Mouse (Mus musculus) liver, embryonic 14.5 days (tissue): Measurements from ENCODE around the gene Sh3d19. TPM values are rescaled to one million over a fixed set of nuclear protein-coding genes. Genes with fewer than 3 reads are reported as not detected.

Source experiments
- ATAC-seq: fragments of 200-750 bp; cut with Nextera tagmentation; 2 replicates; pipeline ENCODE4 v1.8.0; 2017; ENCODE audit warnings: moderate number of reproducible peaks, mild to moderate bottlenecking, moderate library complexity; ENCODE audit not compliant: insufficient read depth
- DNase-seq, 3 experiments: peaks; one replicate each; pipeline ENCODE4 v3.0.0-alpha.2; 2012 to 2013; ENCODE audit warnings: low read depth in 3 of 3, low spot score in 3 of 3
- H3K27ac ChIP-seq: fragments of 300-500 bp; sonication (generic); 2 replicates; pipeline ENCODE4 v1.5.1; 2014; ENCODE audit warnings: moderate library complexity, mild to moderate bottlenecking, control low read depth, inconsistent platforms
- H3K27me3 ChIP-seq: fragments of 300-500 bp; sonication (generic); 2 replicates; pipeline ENCODE4 v1.6.1; 2014; ENCODE audit warnings: mild to moderate bottlenecking, low read length, moderate library complexity; ENCODE audit not compliant: control insufficient read depth, insufficient read depth
- H3K36me3 ChIP-seq: fragments of 300-500 bp; sonication (generic); replicated peaks from 2 replicates; pipeline ENCODE4 v1.6.1; 2014; ENCODE audit warnings: low read depth; ENCODE audit not compliant: control insufficient read depth, insufficient read depth
- H3K4me1 ChIP-seq, 2 experiments: fragments of 200-500 bp in 1 of 2; fragments of 300-500 bp in 1 of 2; sonication (generic) in 1 of 2; replicated peaks; 2 replicates each; pipeline ENCODE4 v1.6.1; 2012 to 2014; ENCODE audit warnings: antibody characterized with exemption in 1 of 2, inconsistent platforms in 1 of 2, low read length in 1 of 2; ENCODE audit not compliant: control insufficient read depth in 2 of 2, insufficient read depth in 2 of 2
- H3K4me2 ChIP-seq: fragments of 300-500 bp; sonication (generic); 2 replicates; pipeline ENCODE4 v1.6.1; 2014; ENCODE audit warnings: low read depth, mild to moderate bottlenecking, control low read depth, moderate library complexity
- H3K4me3 ChIP-seq, 2 experiments: fragments of 200-500 bp in 1 of 2; fragments of 300-500 bp in 1 of 2; sonication (generic) in 1 of 2; 2 replicates each; pipeline ENCODE4 v1.5.1; 2012 to 2014; ENCODE audit warnings: low read depth in 2 of 2, low read length in 2 of 2, mild to moderate bottlenecking in 2 of 2, control low read depth in 1 of 2, inconsistent platforms in 1 of 2, moderate library complexity in 1 of 2; ENCODE audit not compliant: insufficient read depth in 1 of 2
- H3K9ac ChIP-seq: fragments of 300-500 bp; sonication (generic); replicated peaks from 2 replicates; pipeline ENCODE4 v1.6.1; 2014; ENCODE audit warnings: mild to moderate bottlenecking, control low read depth, moderate library complexity
- H3K9me3 ChIP-seq: fragments of 300-500 bp; sonication (generic); 2 replicates; pipeline ENCODE4 v1.6.1; 2016; ENCODE audit warnings: low read length, mixed read lengths; ENCODE audit not compliant: control insufficient read depth
- CTCF ChIP-seq: IDR thresholded peaks from 2 replicates; pipeline ENCODE4 v1.5.1; 2016; ENCODE audit warnings: antibody characterized with exemption, low read depth, control low read depth
- EP300 ChIP-seq: IDR thresholded peaks from 2 replicates; pipeline ENCODE4 v1.6.1; 2016; ENCODE audit warnings: antibody characterized with exemption, low read depth
- WGBS: fragments of 180-500 bp; shearing (Covaris S2); extraction: QIAGEN DNeasy Blood & Tissue Kit; methylation state at CpG from one replicate; pipeline ENCODE4 v1.1.7; 2014; ENCODE audit not compliant: insufficient replicate concordance; 5-methylcytosine and 5-hydroxymethylcytosine counted together
- polyA plus RNA-seq, 2 experiments: library from polyadenylated mRNA; depleted of rRNA in 1 of 2; stranded (reverse) in 1 of 2; unstranded in 1 of 2; fragments of >200 nt; fragmentation: Nextera tagmentation in 1 of 2; extraction: Ambion mirVana in 1 of 2; gene quantifications; 2 replicates each; pipeline versions ENCODE4 v1.2.1 to v1.2.3; 2012 to 2014

Gene Sh3d19
- polyA plus RNA-seq, 2 experiments = 5.5 to 6.3 TPM

DNA sequence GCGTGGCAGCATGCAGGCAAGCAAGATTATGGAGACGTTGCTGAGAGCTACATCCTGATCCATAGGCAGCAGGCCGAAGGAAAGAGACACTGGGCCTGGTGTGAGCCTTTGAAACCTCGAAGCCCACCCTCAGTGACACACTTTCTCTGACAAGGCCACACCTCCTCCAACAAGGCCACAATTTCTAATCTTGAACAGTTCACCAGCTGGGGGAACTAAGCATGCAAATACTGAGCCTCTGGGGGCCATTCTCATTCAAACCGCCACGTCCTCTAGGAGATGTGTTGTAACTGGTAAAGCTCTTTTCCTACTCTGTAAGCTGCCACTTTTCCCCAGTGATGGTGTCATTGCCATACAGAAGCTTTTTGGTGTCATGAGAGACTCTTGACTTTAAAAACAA, 178.2 kb downstream of the Sh3d19 start:
- no peak overlapping the region for H3K4me3 ChIP-seq
- H3K9ac ChIP-seq = no peak overlapping the region
- WGBS = 69% methylated on average over 6 of the region's 6 CpGs
- TF ChIP-seq CTCF (no peak), EP300 (no peak)
- H3K27ac ChIP-seq = no peak overlapping the region
- H3K4me2 ChIP-seq = no peak overlapping the region
- H3K4me1 ChIP-seq = no peaks in the 10 kb centered on the region
- DNase-seq (no peak), ATAC-seq (no peak)
- H3K9me3 ChIP-seq = no peaks in the 10 kb centered on the region
- H3K27me3 ChIP-seq = no peaks in the 10 kb centered on the region
- H3K36me3 ChIP-seq = no peaks in the 10 kb centered on the region

DNA sequence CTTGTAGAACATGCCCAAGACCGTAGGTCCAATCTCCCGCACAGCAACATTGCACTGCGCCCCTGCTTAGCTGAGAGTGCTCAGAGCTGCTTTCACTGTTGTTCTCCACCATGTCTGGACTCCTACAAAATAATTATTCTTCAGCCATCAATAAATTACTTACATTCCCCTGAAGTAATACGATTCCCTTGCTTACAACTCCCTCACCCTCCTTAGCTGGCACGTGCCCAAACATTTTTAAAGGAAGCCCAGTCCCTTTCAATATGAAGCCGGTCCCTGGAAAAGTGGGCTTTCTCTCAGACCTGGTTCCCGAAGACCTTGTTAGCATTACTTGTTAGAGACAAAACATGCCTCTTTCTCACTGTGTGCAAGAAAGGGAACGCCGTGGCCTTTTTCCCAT, 178.6 kb downstream of the Sh3d19 start:
- DNase-seq (no peak), ATAC-seq (no peak)
- no peak overlapping the region for H3K4me2 ChIP-seq
- TF ChIP-seq EP300 (no peak), CTCF (no peak)
- H3K9me3 ChIP-seq = no peaks in the 10 kb centered on the region
- no peaks in the 10 kb centered on the region for H3K4me1 ChIP-seq
- no peaks in the 10 kb centered on the region for H3K27me3 ChIP-seq
- no peak overlapping the region for H3K4me3 ChIP-seq
- 77% methylated on average over 9 of the region's 9 CpGs for WGBS
- H3K27ac ChIP-seq = no peak overlapping the region
- H3K36me3 ChIP-seq = no peaks in the 10 kb centered on the region
- H3K9ac ChIP-seq = no peak overlapping the region

DNA sequence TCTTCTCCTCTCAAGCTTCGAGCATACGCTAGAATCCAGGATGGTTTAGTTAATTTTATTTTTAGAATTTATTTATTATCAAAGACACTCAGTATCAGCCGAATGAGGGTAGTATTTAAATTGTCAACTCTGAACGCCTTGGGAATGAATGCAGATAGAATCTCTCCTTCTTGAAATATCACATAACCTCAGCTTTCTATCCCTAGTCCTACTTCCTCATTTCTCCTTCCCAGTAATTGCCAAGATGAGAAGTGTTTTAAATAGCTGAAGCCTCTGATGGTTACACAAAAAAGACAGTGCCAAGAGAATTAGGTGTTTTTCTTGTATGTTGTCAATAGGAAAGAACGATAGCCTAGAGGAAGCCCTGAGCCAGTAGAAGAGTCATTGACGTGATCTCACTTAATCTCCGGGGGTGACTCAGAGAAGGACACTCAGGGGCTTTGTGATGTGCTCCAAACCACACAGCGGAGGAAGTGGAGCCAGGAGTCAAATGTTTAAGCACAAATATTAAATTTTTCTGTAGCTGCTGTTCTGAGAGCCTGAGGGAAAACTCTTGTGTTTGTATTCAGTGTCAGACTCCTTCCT, 198.0 kb downstream of the Sh3d19 start:
- no peak overlapping the region for H3K27ac ChIP-seq
- 38% methylated on average over 8 of the region's 8 CpGs for WGBS
- no peaks in the 10 kb centered on the region for H3K9me3 ChIP-seq
- H3K4me2 ChIP-seq = no peak overlapping the region
- TF ChIP-seq CTCF = no peak
- no peak for TF ChIP-seq EP300
- H3K4me3 ChIP-seq = no peak overlapping the region
- no peak for ATAC-seq
- peak in 1 of 3 experiments; percentile 2 for DNase-seq
- H3K27me3 ChIP-seq = no peaks in the 10 kb centered on the region
- H3K4me1 ChIP-seq = no peaks in the 10 kb centered on the region
- no peaks in the 10 kb centered on the region for H3K36me3 ChIP-seq
- no peak overlapping the region for H3K9ac ChIP-seq

DNA sequence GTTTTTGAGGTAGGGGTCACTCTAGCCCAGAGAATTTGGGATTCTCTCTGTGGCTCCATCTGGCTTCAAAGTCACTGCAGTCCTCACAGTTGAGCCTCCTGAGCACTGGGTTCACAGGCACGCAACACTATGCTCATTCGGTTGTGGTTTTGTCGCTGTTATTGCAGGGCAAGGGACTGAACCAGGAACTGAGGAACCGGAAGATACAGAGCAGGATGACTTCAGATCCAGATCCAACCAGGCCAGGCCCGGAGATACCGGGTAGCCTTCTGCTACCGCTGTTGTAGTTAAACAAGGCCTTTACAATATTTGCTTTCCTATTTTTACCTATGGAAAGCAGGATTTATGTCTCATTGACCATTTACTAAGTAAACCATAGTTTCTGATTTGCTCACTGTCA, 208.8 kb downstream of the Sh3d19 start:
- Histone ChIP-seq H3K27ac (no peak overlapping the region), H3K27me3 (no peaks in the 10 kb centered on the region), H3K4me2 (no peak overlapping the region), H3K36me3 (no peaks in the 10 kb centered on the region), H3K9ac (no peak overlapping the region), H3K9me3 (no peaks in the 10 kb centered on the region), H3K4me1 (no peaks in the 10 kb centered on the region), H3K4me3 (no peak overlapping the region)
- no peak for TF ChIP-seq CTCF
- TF ChIP-seq EP300 = no peak
- 76% methylated on average over 7 of the region's 7 CpGs for WGBS
- ATAC-seq (no peak), DNase-seq (no peak)

Other genes starting within 250 kb of the Sh3d19 start
- gene Fam160a1, start 153.8 kb upstream of the Sh3d19 start, polyA plus RNA-seq (2012; rRNA removed) = 0.15 and 0.20 TPM in 2 replicates
- 0.27 and 0.38 TPM in 2 replicates for gene Fam160a1, start 153.8 kb upstream of the Sh3d19 start, polyA plus RNA-seq (2014; fragmentation: Nextera tagmentation; extraction: Ambion mirVana)
- 0.03 TPM in 2 replicates for gene Glt28d2, start 83.6 kb upstream of the Sh3d19 start, polyA plus RNA-seq (2012; rRNA removed)
- gene Glt28d2, start 83.6 kb upstream of the Sh3d19 start, polyA plus RNA-seq (2014; fragmentation: Nextera tagmentation; extraction: Ambion mirVana) = 0.09 and 0.10 TPM in 2 replicates
- gene Gm37240, start 83.6 kb upstream of the Sh3d19 start, polyA plus RNA-seq (2012; rRNA removed) = 0.03 and 0.10 TPM in 2 replicates
- gene Gm37240, start 83.6 kb upstream of the Sh3d19 start, polyA plus RNA-seq (2014; fragmentation: Nextera tagmentation; extraction: Ambion mirVana) = 0.30 and 0.80 TPM in 2 replicates
- gene Prss48, start 31.4 kb downstream of the Sh3d19 start, polyA plus RNA-seq (2012; rRNA removed) = not detected in 2 replicates
- not detected in 2 replicates for gene Prss48, start 31.4 kb downstream of the Sh3d19 start, polyA plus RNA-seq (2014; fragmentation: Nextera tagmentation; extraction: Ambion mirVana)
- 548 and 1,025 TPM in 2 replicates for gene Rps3a1, start 171.6 kb downstream of the Sh3d19 start, polyA plus RNA-seq (2012; rRNA removed)
- 946 and 980 TPM in 2 replicates for gene Rps3a1, start 171.6 kb downstream of the Sh3d19 start, polyA plus RNA-seq (2014; fragmentation: Nextera tagmentation; extraction: Ambion mirVana)